Mouse (Mus musculus) bone marrow, adult 2 months (tissue): ENCODE results near the gene Gm21764.
"Not testable (repeated sequence)": the region's sequence is repeated elsewhere in the genome, so short reads cannot be mapped to it uniquely, and the experiment has no call there.

Source experiments
- CTCF ChIP-seq: fragments of 200-500 bp; IDR thresholded peaks from 2 replicates; pipeline ENCODE4 v1.5.1; 2011; ENCODE audit warnings: low read length, control low read depth; ENCODE audit not compliant: control insufficient read depth, insufficient read depth
- POLR2A ChIP-seq: fragments of 200-500 bp; IDR thresholded peaks from 2 replicates; pipeline ENCODE4 v1.6.1; 2011; ENCODE audit warnings: low read depth, mild to moderate bottlenecking, control low read depth, low read length, borderline replicate concordance; ENCODE audit not compliant: control insufficient read depth

GRCm38 (mm10) chrY:18088816-18089215 lies 27.2 kb upstream of the Gm21764 start, which contains the start of gene Ssty1:
- TF ChIP-seq POLR2A, CTCF: not testable (repeated sequence)
